Mouse (Mus musculus): ENCODE results near the gene Leng9. TPM values are rescaled to one million over a fixed set of nuclear protein-coding genes. Genes with fewer than 3 reads are reported as not detected.

Gene Leng9
- polyA plus RNA-seq, 1 experiment from 2014 or later, result 3.9 TPM

GRCm38 (mm10) chr7:4149209-4150054 is 742 bp downstream of the Leng9 start:
- Histone ChIP-seq H3K4me1 (peaks cover 31% of the 10 kb centered on the region), H3K27ac (peak overlapping the region; percentile 84), H3K9ac (peak overlapping the region; percentile 80), H3K4me3 (peak overlapping the region; percentile 66), H3K4me2 (peak overlapping the region; percentile 75), H3K9me3 (replicated peaks) (no peaks in the 10 kb centered on the region), H3K27me3 (peaks cover 34% of the 10 kb centered on the region), H3K36me3 (ENCODE audit: poor library complexity, severe bottlenecking) (peaks cover 41% of the 10 kb centered on the region)
- ATAC-seq, result peak; percentile 76
- WGBS, result under 1% methylated on average over 64 of the region's 64 CpGs

DNA sequence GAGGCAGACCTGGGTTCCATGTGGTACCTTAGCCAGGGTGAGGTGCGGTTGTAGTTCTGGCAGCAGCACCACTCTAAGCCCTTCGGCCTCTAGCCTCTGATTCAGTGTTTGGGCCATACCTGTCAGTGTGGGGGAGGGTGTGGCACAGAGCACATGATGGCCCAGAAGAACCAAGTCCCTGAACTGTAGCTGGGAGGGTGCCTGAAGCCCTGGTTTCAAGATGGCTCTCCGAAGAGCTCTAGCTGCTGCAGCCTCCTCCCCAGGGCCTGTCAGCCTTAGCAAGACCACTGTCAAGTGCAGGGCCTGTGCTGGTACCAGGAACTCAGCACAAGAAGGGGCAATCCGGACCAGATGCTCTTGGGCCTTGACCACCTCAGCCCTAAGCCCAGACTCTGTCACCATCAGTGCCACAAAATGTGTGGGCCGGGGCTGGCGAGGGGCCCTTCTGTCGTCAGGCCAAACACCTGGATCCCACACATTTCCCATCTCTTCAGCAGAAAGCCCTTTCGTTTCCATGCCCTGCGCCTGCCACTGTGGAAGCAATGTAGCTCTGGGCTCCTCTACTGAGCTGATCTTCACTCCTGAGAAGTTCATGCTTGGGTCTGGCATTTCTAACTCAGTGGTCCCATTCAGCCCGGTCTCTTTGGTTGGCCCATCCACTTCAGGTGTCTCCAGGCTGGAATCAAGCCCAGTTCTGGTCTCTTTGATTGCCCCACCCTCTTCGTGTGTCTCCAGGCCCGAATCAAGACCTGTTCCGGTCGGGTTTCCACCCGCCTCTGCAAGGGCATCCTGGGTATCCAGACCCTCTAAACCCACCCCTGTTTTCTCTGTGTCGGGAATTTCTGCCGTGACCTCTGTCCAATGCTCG is 1.6 kb downstream of the Leng9 start:
- Histone ChIP-seq H3K36me3 (ENCODE audit: poor library complexity, severe bottlenecking) (peaks cover 50% of the 10 kb centered on the region), H3K4me1 (peaks cover 31% of the 10 kb centered on the region), H3K4me3 (peak overlapping the region; percentile 66), H3K9me3 (replicated peaks) (no peaks in the 10 kb centered on the region), H3K9ac (peak overlapping the region; percentile 80), H3K4me2 (peak overlapping the region; percentile 75), H3K27me3 (peaks cover 29% of the 10 kb centered on the region), H3K27ac (peak overlapping the region; percentile 84)
- 30% methylated on average over 18 of the region's 18 CpGs for WGBS
- ATAC-seq, result peak; percentile 34

- Histone ChIP-seq H3K4me3 (no peak overlapping the region), H3K9me3 (replicated peaks) (no peaks in the 10 kb centered on the region), H3K27me3 (peaks cover 25% of the 10 kb centered on the region), H3K36me3 (ENCODE audit: poor library complexity, severe bottlenecking) (peaks cover 57% of the 10 kb centered on the region), H3K27ac (no peak overlapping the region), H3K4me2 (no peak overlapping the region), H3K4me1 (peaks cover 31% of the 10 kb centered on the region), H3K9ac (no peak overlapping the region)
- no peak for ATAC-seq
- WGBS, result 90% methylated on average over 4 of the region's 4 CpGs
Observed at GRCm38 (mm10) chr7:4147836-4148235, 2.3 kb downstream of the Leng9 start.

DNA sequence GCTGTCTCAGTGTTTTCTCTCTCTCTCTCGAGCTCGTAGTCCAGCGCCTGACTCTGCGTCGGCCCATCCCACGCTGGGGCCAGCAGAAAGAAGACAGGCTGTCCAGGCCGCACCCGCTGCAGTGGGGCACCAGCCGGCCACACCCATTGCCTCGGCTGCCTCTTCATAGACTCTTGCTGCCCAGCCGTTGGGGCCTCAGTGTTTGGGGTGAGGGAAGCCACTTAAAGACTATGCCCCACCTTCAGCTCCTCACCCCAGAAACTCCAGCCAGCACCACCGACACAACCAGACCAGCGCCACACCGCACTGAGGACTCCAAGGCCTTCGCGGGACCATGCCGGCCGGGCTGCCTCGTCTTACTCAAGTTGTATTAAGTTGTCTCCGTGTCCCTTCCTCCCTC is 2.8 kb downstream of the Leng9 start:
- peaks cover 22% of the 10 kb centered on the region for H3K27me3 ChIP-seq
- 91% methylated on average over 15 of the region's 20 CpGs for WGBS
- ATAC-seq, result no peak
- H3K36me3 ChIP-seq (ENCODE audit: poor library complexity, severe bottlenecking), result peaks cover 62% of the 10 kb centered on the region
- H3K4me3 ChIP-seq, result no peak overlapping the region
- H3K4me2 ChIP-seq, result no peak overlapping the region
- peaks cover 31% of the 10 kb centered on the region for H3K4me1 ChIP-seq
- no peak overlapping the region for H3K27ac ChIP-seq
- no peak overlapping the region for H3K9ac ChIP-seq
- H3K9me3 ChIP-seq (replicated peaks), result no peaks in the 10 kb centered on the region

DNA sequence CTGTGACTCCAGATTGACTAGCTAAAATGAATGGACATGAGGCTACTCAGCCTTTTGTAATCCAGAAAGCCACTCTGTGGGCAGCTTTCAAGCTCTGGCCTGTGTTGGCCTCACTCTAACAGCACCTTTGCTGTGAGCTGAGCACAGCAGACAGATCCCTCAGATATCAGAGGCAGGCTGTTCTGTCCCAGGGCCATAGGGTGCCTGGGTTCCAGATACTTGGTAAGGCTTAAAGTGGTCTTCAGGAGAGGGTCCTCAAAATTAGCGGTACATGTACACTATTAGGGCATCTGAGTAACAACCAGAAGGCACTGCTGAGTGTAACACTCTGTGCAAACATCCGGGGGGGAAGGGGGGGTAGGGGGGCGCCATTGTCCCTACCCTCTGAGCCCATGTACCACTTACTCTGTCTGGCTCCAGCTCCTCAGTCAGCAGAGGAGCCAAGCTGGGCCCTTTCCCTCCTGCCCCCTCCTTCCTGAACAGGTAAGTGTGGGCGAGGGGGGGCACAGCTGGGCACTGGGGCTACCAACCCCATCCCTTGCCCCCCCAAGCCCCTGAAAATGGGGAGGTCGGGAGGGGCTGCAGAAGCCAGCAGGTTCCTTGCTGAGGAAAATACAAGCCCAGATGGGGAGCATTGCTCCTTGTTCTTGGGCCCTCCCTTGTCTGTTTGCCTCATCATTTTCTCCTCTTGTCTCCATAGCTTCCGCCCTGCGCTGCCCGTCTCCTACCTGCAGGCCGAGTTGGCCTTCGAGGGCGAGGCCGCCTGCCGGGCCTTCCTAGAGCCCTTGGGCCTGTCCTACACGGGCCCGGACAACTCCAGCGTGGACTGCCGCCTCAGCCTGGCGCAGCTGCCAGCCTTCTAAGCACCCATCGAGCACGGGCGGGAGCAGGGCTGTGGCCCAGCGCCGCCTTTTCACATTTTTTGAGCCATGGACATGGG is 3.7 kb downstream of the Leng9 start:
- H3K9me3 ChIP-seq (replicated peaks), result no peaks in the 10 kb centered on the region
- H3K9ac ChIP-seq, result no peak overlapping the region
- no peak for ATAC-seq
- 96% methylated on average over 23 of the region's 23 CpGs for WGBS
- H3K27ac ChIP-seq, result no peak overlapping the region
- H3K4me2 ChIP-seq, result no peak overlapping the region
- peaks cover 15% of the 10 kb centered on the region for H3K27me3 ChIP-seq
- peaks cover 30% of the 10 kb centered on the region for H3K4me1 ChIP-seq
- H3K36me3 ChIP-seq (ENCODE audit: poor library complexity, severe bottlenecking), result peaks cover 71% of the 10 kb centered on the region
- no peak overlapping the region for H3K4me3 ChIP-seq

DNA sequence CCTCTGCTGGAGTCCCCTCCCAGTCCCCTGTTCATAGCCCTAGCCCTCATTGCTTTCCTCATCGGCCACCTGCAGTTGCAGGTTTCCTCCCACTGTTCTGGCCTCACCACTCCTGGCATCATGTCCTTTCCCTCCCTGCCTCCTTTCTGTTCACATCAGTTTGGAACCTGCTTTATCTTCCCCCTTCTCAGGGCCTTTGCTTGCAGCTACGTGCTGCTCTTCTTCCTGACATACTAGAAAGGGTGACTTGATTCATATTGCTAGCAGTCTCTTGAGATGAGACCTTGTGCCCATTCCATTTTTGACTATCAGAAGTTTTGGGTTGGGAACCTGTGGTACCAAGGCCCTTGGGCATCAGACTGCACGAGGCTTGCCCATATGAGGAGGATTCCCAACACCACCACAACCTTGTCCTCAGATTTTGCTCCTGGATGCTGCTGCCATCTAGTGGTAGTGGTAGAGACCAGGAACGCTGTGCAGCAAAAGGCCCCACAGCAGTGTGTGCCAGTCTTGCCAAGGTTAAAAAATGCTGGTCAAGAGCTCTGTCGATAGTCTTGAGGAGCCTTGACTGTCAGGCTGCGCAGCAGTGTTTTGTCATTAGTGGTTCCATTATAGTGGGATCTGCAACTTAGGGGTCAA is 4.5 kb downstream of the Leng9 start:
- H3K9me3 ChIP-seq (replicated peaks), result no peaks in the 10 kb centered on the region
- WGBS, result 68% methylated on average over 6 of the region's 6 CpGs
- no peak for ATAC-seq

GRCm38 (mm10) chr7:4144766-4145551 is 5.2 kb downstream of the Leng9 start:
- 98% methylated on average over 20 of the region's 20 CpGs for WGBS
- H3K4me3 ChIP-seq, result no peak overlapping the region
- peaks cover 86% of the 10 kb centered on the region for H3K36me3 ChIP-seq (ENCODE audit: poor library complexity, severe bottlenecking)
- ATAC-seq, result no peak
- H3K4me2 ChIP-seq, result no peak overlapping the region
- H3K4me1 ChIP-seq, result peaks cover 14% of the 10 kb centered on the region
- no peaks in the 10 kb centered on the region for H3K27me3 ChIP-seq
- H3K9me3 ChIP-seq (replicated peaks), result no peaks in the 10 kb centered on the region
- no peak overlapping the region for H3K27ac ChIP-seq
- no peak overlapping the region for H3K9ac ChIP-seq

More for the DNA sequence above, 4.5 kb downstream of the Leng9 start:
- Histone ChIP-seq H3K4me1 (peaks cover 21% of the 10 kb centered on the region), H3K27me3 (peaks cover 6% of the 10 kb centered on the region), H3K27ac (no peak overlapping the region), H3K36me3 (ENCODE audit: poor library complexity, severe bottlenecking) (peaks cover 79% of the 10 kb centered on the region), H3K4me2 (no peak overlapping the region), H3K4me3 (no peak overlapping the region), H3K9ac (no peak overlapping the region)

GRCm38 (mm10) chr7:4144046-4144445 is 6.1 kb downstream of the Leng9 start:
- H3K4me3 ChIP-seq, result no peak overlapping the region
- no peaks in the 10 kb centered on the region for H3K9me3 ChIP-seq (replicated peaks)
- no peak overlapping the region for H3K4me2 ChIP-seq
- H3K36me3 ChIP-seq (ENCODE audit: poor library complexity, severe bottlenecking), result peaks cover 95% of the 10 kb centered on the region
- peaks cover 10% of the 10 kb centered on the region for H3K4me1 ChIP-seq
- WGBS, result 96% methylated on average over 13 of the region's 13 CpGs
- no peak overlapping the region for H3K27ac ChIP-seq
- no peak overlapping the region for H3K9ac ChIP-seq
- no peak for ATAC-seq
- no peaks in the 10 kb centered on the region for H3K27me3 ChIP-seq

DNA sequence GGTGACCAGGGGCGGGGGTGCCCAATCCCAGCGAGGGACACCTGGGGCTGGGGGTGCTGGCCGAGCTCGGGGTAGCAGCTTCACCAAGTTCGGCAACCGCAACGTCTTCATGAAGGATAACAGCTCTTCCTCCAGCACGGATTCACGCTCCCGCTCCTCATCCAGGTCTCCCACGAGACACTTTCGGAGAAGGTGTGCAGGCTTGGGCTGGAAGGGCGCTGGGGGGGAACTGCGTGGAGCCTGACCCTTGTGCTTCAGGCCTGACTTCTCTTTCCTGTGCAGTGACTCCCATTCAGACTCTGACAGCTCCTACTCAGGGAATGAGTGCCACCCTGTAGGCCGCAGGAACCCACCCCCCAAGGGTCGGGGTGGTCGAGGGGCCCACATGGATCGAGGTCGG is 6.7 kb downstream of the Leng9 start:
- Histone ChIP-seq H3K27me3 (no peaks in the 10 kb centered on the region), H3K9ac (no peak overlapping the region), H3K4me3 (no peak overlapping the region), H3K9me3 (replicated peaks) (no peaks in the 10 kb centered on the region), H3K27ac (no peak overlapping the region; the same call in 1 of the 2 replicates), H3K4me2 (no peak overlapping the region), H3K4me1 (peaks cover 8% of the 10 kb centered on the region), H3K36me3 (ENCODE audit: poor library complexity, severe bottlenecking) (peaks cover 100% of the 10 kb centered on the region)
- WGBS, result 94% methylated on average over 19 of the region's 19 CpGs
- ATAC-seq, result no peak

GRCm38 (mm10) chr7:4142796-4143445 is 7.3 kb downstream of the Leng9 start:
- H3K27ac ChIP-seq, result no peak overlapping the region
- H3K4me2 ChIP-seq, result no peak overlapping the region
- H3K27me3 ChIP-seq, result no peaks in the 10 kb centered on the region
- no peak overlapping the region for H3K4me3 ChIP-seq
- ATAC-seq, result no peak
- H3K9ac ChIP-seq, result no peak overlapping the region
- no peaks in the 10 kb centered on the region for H3K9me3 ChIP-seq (replicated peaks)
- H3K36me3 ChIP-seq (ENCODE audit: poor library complexity, severe bottlenecking), result peaks cover 95% of the 10 kb centered on the region
- H3K4me1 ChIP-seq, result peaks cover 10% of the 10 kb centered on the region
- WGBS, result 94% methylated on average over 10 of the region's 10 CpGs
